In genomic region chr19:53389851-53390431, GRCm38 (mm10) we compare ENCODE assay signal across 8 mouse cellular contexts. TPM values are rescaled to one million over a fixed set of nuclear protein-coding genes. Genes with fewer than 3 reads are reported as not detected.
DNase-seq lines count a peak whose midpoint lies in the region; ATAC-seq and TF ChIP-seq lines count a peak whose summit lies in the region.

No protein-coding gene starts in this region.

- H3K27me3 ChIP-seq in kidney, postnatal 0 days (ENCODE audit: insufficient read depth, low read length), result no peaks in the 10 kb centered on the region
- no peaks in the 10 kb centered on the region for H3K27me3 ChIP-seq in G1E (ENCODE audit: insufficient read depth, low read length)
- H3K27me3 ChIP-seq in intestine, embryonic 15.5 days (replicated peaks), result no peaks in the 10 kb centered on the region
- H3K27me3 ChIP-seq in midbrain, embryonic 13.5 days, result no peaks in the 10 kb centered on the region

- no peaks in the 10 kb centered on the region for H3K9me3 ChIP-seq in kidney, postnatal 0 days (replicated peaks; ENCODE audit: low read length)
- no peaks in the 10 kb centered on the region for H3K9me3 ChIP-seq in G1E (replicated peaks)
- H3K9me3 ChIP-seq in intestine, embryonic 15.5 days, result no peaks in the 10 kb centered on the region
- H3K9me3 ChIP-seq in midbrain, embryonic 13.5 days, result no peaks in the 10 kb centered on the region

- H3K27ac ChIP-seq in kidney, postnatal 0 days, result peak overlapping the region; percentile 100
- peak overlapping the region; percentile 98 for H3K27ac ChIP-seq in intestine, embryonic 15.5 days
- H3K27ac ChIP-seq in midbrain, embryonic 13.5 days, result peak overlapping the region; percentile 98

- peak; percentile 86 for ATAC-seq in kidney, postnatal 0 days (replicated peaks; ENCODE audit: low FRiP score, low read depth)
- no peak for ATAC-seq in G1E (ENCODE audit: extremely low read depth, insufficient number of reproducible peaks, low FRiP score, poor library complexity, severe bottlenecking)
- ATAC-seq in erythroblast, adult 5-6 weeks (replicated peaks; ENCODE audit: low FRiP score, poor library complexity, severe bottlenecking), result peak; percentile 49
- ATAC-seq in intestine, embryonic 15.5 days, result peak; percentile 91
- ATAC-seq in midbrain, embryonic 13.5 days, result peak; percentile 93

- peak overlapping the region; percentile 100 for H3K9ac ChIP-seq in kidney, postnatal 0 days (ENCODE audit: low read depth, low read length)
- H3K9ac ChIP-seq in intestine, embryonic 15.5 days, result peak overlapping the region; percentile 99
- peak overlapping the region; percentile 97 for H3K9ac ChIP-seq in midbrain, embryonic 13.5 days (replicated peaks)

- DNase-seq in kidney, postnatal 0 days (ENCODE audit: low spot score), result peak; percentile 76
- no peak for DNase-seq in kidney, postnatal 14 days
- DNase-seq in G1E (ENCODE audit: low spot score), result peak; percentile 52
- no peak for DNase-seq in cerebellum, adult 11-12 months
- no peak for DNase-seq in layer of hippocampus, adult 8-10 months (ENCODE audit: low spot score in 2 of 2)

- H3K4me3 ChIP-seq in kidney, postnatal 0 days (replicated peaks; ENCODE audit: low read depth, low read length), result peak overlapping the region; percentile 95
- peak overlapping the region; percentile 96 for H3K4me3 ChIP-seq in G1E (ENCODE audit: low read depth, low read length)
- peak overlapping the region; percentile 100 for H3K4me3 ChIP-seq in intestine, embryonic 15.5 days (replicated peaks)
- peak overlapping the region; percentile 93 for H3K4me3 ChIP-seq in midbrain, embryonic 13.5 days (replicated peaks)

- peak; percentile 29; the same call in 1 of the 2 replicates for TF ChIP-seq CTCF in kidney, postnatal 0 days (IDR thresholded peaks at IDR 0.05; ENCODE audit: low read depth)
- no peak for TF ChIP-seq CTCF in G1E (IDR thresholded peaks at IDR 0.05; ENCODE audit: low read depth, low read length)

- peaks cover 21% of the 10 kb centered on the region; the same call in 1 of the 2 replicates for H3K36me3 ChIP-seq in kidney, postnatal 0 days (ENCODE audit: insufficient read depth, low read length)
- H3K36me3 ChIP-seq in G1E (replicated peaks), result peaks cover 50% of the 10 kb centered on the region
- peaks cover 11% of the 10 kb centered on the region; the same call in 1 of the 2 replicates for H3K36me3 ChIP-seq in intestine, embryonic 15.5 days
- H3K36me3 ChIP-seq in midbrain, embryonic 13.5 days, result peaks cover 29% of the 10 kb centered on the region

- WGBS in kidney, postnatal 0 days, result under 1% methylated on average over 51 of the region's 59 CpGs
- WGBS in intestine, embryonic 15.5 days, result under 1% methylated on average over 57 of the region's 59 CpGs
- WGBS in midbrain, embryonic 13.5 days, result under 1% methylated on average over 59 of the region's 59 CpGs

- H3K4me2 ChIP-seq in kidney, postnatal 0 days (ENCODE audit: low read length), result peak overlapping the region; percentile 67
- peak overlapping the region; percentile 56 for H3K4me2 ChIP-seq in intestine, embryonic 15.5 days (replicated peaks)
- H3K4me2 ChIP-seq in midbrain, embryonic 13.5 days (replicated peaks), result peak overlapping the region; percentile 77

- peaks cover 12% of the 10 kb centered on the region; the same call in 1 of the 2 replicates for H3K4me1 ChIP-seq in kidney, postnatal 0 days (replicated peaks; ENCODE audit: insufficient read depth, low read length)
- H3K4me1 ChIP-seq in G1E (ENCODE audit: insufficient read depth, low read depth, low read length), result peaks cover 56% of the 10 kb centered on the region
- H3K4me1 ChIP-seq in intestine, embryonic 15.5 days (replicated peaks), result peaks cover 10% of the 10 kb centered on the region; the same call in 1 of the 2 replicates
- H3K4me1 ChIP-seq in midbrain, embryonic 13.5 days (replicated peaks), result peaks cover 37% of the 10 kb centered on the region

RNA-seq across cellular contexts. Expression of gene Smndc1, which starts 0.4 kb away (rescaled TPM):
- 47.2 and 47.6 TPM in 2 replicates for polyA plus RNA-seq in kidney, postnatal 0 days (2015; fragmentation: Nextera tagmentation; extraction: Ambion mirVana)
- total RNA-seq in G1E (2014; fragmentation: Nextera tagmentation) (96.5 and 105 TPM in 2 replicates), G1E (2017) (44.9 and 47.7 TPM in 2 replicates)
- polyA plus RNA-seq in G1E (2012), result 181 and 267 TPM in 2 replicates
- total RNA-seq in erythroblast, adult 5-6 weeks (2015; ENCODE audit: low replicate concordance), result 17.5 and 29.0 TPM in 2 replicates
- total RNA-seq in erythroblast, adult 5-6 weeks (2017; ENCODE audit: low replicate concordance), result 17.3 and 18.9 TPM in 2 replicates
- polyA plus RNA-seq in intestine, embryonic 15.5 days (2015; fragmentation: Nextera tagmentation; extraction: Ambion mirVana), result 42.0 and 42.7 TPM in 2 replicates
- 42.6 and 46.8 TPM in 2 replicates for polyA plus RNA-seq in midbrain, embryonic 13.5 days (2015; fragmentation: Nextera tagmentation; extraction: Ambion mirVana)
- total RNA-seq in layer of hippocampus, adult 8-10 months (2022), result 10 to 100 TPM; 38.4 to 44.5 (median 40.5) TPM

RNA-seq across cellular contexts. Expression of gene Gm10197, which starts 18.4 kb away (rescaled TPM):
- not detected in 2 replicates for polyA plus RNA-seq in kidney, postnatal 0 days (2015; fragmentation: Nextera tagmentation; extraction: Ambion mirVana)
- total RNA-seq in G1E (2014; fragmentation: Nextera tagmentation), result not detected in 2 replicates
- total RNA-seq in G1E (2017), result 6.6 TPM in 1 of 2 replicates, not detected in the other
- not detected in 2 replicates for polyA plus RNA-seq in G1E (2012)
- not detected in 2 replicates for total RNA-seq in erythroblast, adult 5-6 weeks (2015; ENCODE audit: low replicate concordance)
- not detected in 2 replicates for total RNA-seq in erythroblast, adult 5-6 weeks (2017; ENCODE audit: low replicate concordance)
- 1.4 TPM in 1 of 2 replicates, not detected in the other for polyA plus RNA-seq in intestine, embryonic 15.5 days (2015; fragmentation: Nextera tagmentation; extraction: Ambion mirVana)
- not detected in 2 replicates for polyA plus RNA-seq in midbrain, embryonic 13.5 days (2015; fragmentation: Nextera tagmentation; extraction: Ambion mirVana)
- not detected for total RNA-seq in layer of hippocampus, adult 8-10 months (2022)

Comparison
In these comparisons a context has a peak if more than half of its experiments do, and no peak if none do; other contexts are left out.
1. DNase-seq: peak in kidney, postnatal 0 days (single experiment) and G1E (single experiment); none in kidney, postnatal 14 days (single experiment), cerebellum, adult 11-12 months (single experiment) and layer of hippocampus, adult 8-10 months (0 of 2).
2. Peak in every context shown above with its lines, with median percentiles within 50 percentile points of each other: H3K27ac ChIP-seq, H3K4me2 ChIP-seq, H3K4me3 ChIP-seq and H3K9ac ChIP-seq.